Mouse (Mus musculus) MEL (cell line): ENCODE measurements at regions not wholly inside any gene's neighbourhood (a gene's known extent, or its start where the extent isn't known, plus 50 kb on each side); places are given as distances from the start of the nearest gene placed in this dataset.

Source experiments
- DNase-seq: peaks from one replicate; pipeline ENCODE4 v3.0.0; 2011; ENCODE audit warnings: low read depth, low spot score
- H3K27ac ChIP-seq: 2 replicates; pipeline ENCODE4 v1.5.1; 2012; ENCODE audit warnings: low read depth, mild to moderate bottlenecking, control low read depth, low read length, moderate library complexity; ENCODE audit not compliant: control insufficient read depth
- H3K27me3 ChIP-seq, 2 experiments: fragments of 150-350 bp in 1 of 2; sonication (generic) in 1 of 2; 2 replicates each; pipeline ENCODE4 v1.6.1; 2012; ENCODE audit warnings: low read length in 2 of 2, mild to moderate bottlenecking in 2 of 2, improper control_type of control experiment in 1 of 2, moderate library complexity in 1 of 2; ENCODE audit not compliant: insufficient read depth in 2 of 2, control insufficient read depth in 1 of 2
- H3K36me3 ChIP-seq, 2 experiments: 2 replicates each; pipeline ENCODE4 v1.6.1; 2012 to 2014; ENCODE audit warnings: low read length in 2 of 2, improper control_type of control experiment in 1 of 2, inconsistent platforms in 1 of 2, mild to moderate bottlenecking in 1 of 2; ENCODE audit not compliant: insufficient read depth in 2 of 2, control insufficient read depth in 1 of 2
- H3K4me1 ChIP-seq, 2 experiments: fragments of 150-350 bp in 1 of 2; sonication (generic) in 1 of 2; 2 replicates each; pipeline ENCODE4 v1.6.1; 2012; ENCODE audit warnings: low read length in 2 of 2, improper control_type of control experiment in 1 of 2, mild to moderate bottlenecking in 1 of 2; ENCODE audit not compliant: insufficient read depth in 2 of 2, control insufficient read depth in 1 of 2
- H3K4me3 ChIP-seq, 2 experiments: fragments of 150-350 bp in 1 of 2; sonication (generic) in 1 of 2; 2 replicates each; pipeline ENCODE4 v1.5.1; 2012; ENCODE audit warnings: low read depth in 2 of 2, low read length in 2 of 2, mild to moderate bottlenecking in 2 of 2, moderate library complexity in 2 of 2, control low read depth in 1 of 2, improper control_type of control experiment in 1 of 2; ENCODE audit not compliant: control insufficient read depth in 1 of 2, insufficient read depth in 1 of 2
- H3K79me2 ChIP-seq: 2 replicates; pipeline ENCODE4 v1.6.1; 2012; ENCODE audit warnings: mild to moderate bottlenecking, low read length, moderate library complexity; ENCODE audit not compliant: control insufficient read depth, poor library complexity, insufficient read depth
- H3K9ac ChIP-seq: 2 replicates; pipeline ENCODE4 v1.6.1; 2012; ENCODE audit warnings: low read depth, mild to moderate bottlenecking, control low read depth, low read length, moderate library complexity; ENCODE audit not compliant: control insufficient read depth, poor library complexity, severe bottlenecking
- H3K9me3 ChIP-seq: fragments of 150-350 bp; sonication (generic); replicated peaks from 2 replicates; pipeline ENCODE4 v1.6.1; 2012; ENCODE audit warnings: mild to moderate bottlenecking, low read length, improper control_type of control experiment, moderate library complexity; ENCODE audit not compliant: insufficient read depth
- CTCF ChIP-seq, 3 experiments: IDR thresholded peaks in 2 of 3; conservative IDR thresholded peaks in 1 of 3; 2 replicates each; pipeline ENCODE4 v1.5.1; 2011 to 2012; ENCODE audit warnings: low read length in 3 of 3, low read depth in 2 of 3, mild to moderate bottlenecking in 2 of 3, improper control_type of control experiment in 1 of 3, inconsistent platforms in 1 of 3, mixed read lengths in 1 of 3, moderate library complexity in 1 of 3; ENCODE audit not compliant: control insufficient read depth in 1 of 3, insufficient read depth in 1 of 3, poor library complexity in 1 of 3, severe bottlenecking in 1 of 3
- E2F4 ChIP-seq: IDR thresholded peaks from 2 replicates; pipeline ENCODE4 v1.6.1; 2011; ENCODE audit warnings: low read depth, low read length, improper control_type of control experiment, borderline replicate concordance
- ELF1 ChIP-seq: IDR thresholded peaks from 2 replicates; pipeline ENCODE4 v1.6.1; 2014; ENCODE audit warnings: low read depth, mild to moderate bottlenecking, inconsistent platforms, low read length, improper control_type of control experiment, moderate library complexity
- EP300 ChIP-seq, 2 experiments: IDR thresholded peaks; 2 replicates each; pipeline ENCODE4 v1.6.1; 2011; ENCODE audit warnings: improper control_type of control experiment in 2 of 2, low read length in 2 of 2, low read depth in 1 of 2, mild to moderate bottlenecking in 1 of 2
- GABPA ChIP-seq: IDR thresholded peaks from 2 replicates; pipeline ENCODE4 v1.6.1; 2012; ENCODE audit warnings: low read depth, mild to moderate bottlenecking, inconsistent platforms, low read length, improper control_type of control experiment, moderate library complexity
- GATA1 ChIP-seq: IDR thresholded peaks from 2 replicates; pipeline ENCODE4 v1.6.1; 2011; ENCODE audit warnings: low read depth, low read length, improper control_type of control experiment
- HCFC1 ChIP-seq: IDR thresholded peaks from 2 replicates; pipeline ENCODE4 v1.6.1; 2012; ENCODE audit warnings: low read depth, mild to moderate bottlenecking, inconsistent platforms, low read length, improper control_type of control experiment, moderate library complexity
- JUND ChIP-seq: IDR thresholded peaks from 2 replicates; pipeline ENCODE4 v1.6.1; 2011; ENCODE audit warnings: low read depth, mild to moderate bottlenecking, improper control_type of control experiment, low read length
- MAZ ChIP-seq: IDR thresholded peaks from 2 replicates; pipeline ENCODE4 v1.6.1; 2012; ENCODE audit warnings: low read depth, mild to moderate bottlenecking, inconsistent platforms, low read length, improper control_type of control experiment
- MXI1 ChIP-seq: IDR thresholded peaks from 2 replicates; pipeline ENCODE4 v1.6.1; 2011; ENCODE audit warnings: mild to moderate bottlenecking, low read depth, low read length, improper control_type of control experiment
- NRF1 ChIP-seq: IDR thresholded peaks from 2 replicates; pipeline ENCODE4 v1.6.1; 2014; ENCODE audit warnings: low read depth, mild to moderate bottlenecking, inconsistent platforms, low read length, improper control_type of control experiment, moderate library complexity; ENCODE audit not compliant: poor library complexity, insufficient read depth, severe bottlenecking
- POLR2A ChIP-seq, 2 experiments: IDR thresholded peaks; 2 replicates each; pipeline ENCODE4 v1.6.1; 2011 to 2012; ENCODE audit warnings: low read length in 2 of 2, mild to moderate bottlenecking in 2 of 2, control low read depth in 1 of 2, improper control_type of control experiment in 1 of 2, low read depth in 1 of 2, moderate library complexity in 1 of 2; ENCODE audit not compliant: control insufficient read depth in 1 of 2, insufficient read depth in 1 of 2, poor library complexity in 1 of 2
- POLR2AphosphoS5 ChIP-seq: IDR thresholded peaks from 2 replicates; pipeline ENCODE4 v1.6.1; 2012; ENCODE audit warnings: low read depth, borderline replicate concordance, mild to moderate bottlenecking, inconsistent platforms, low read length, moderate library complexity, mixed read lengths
- RAD21 ChIP-seq: IDR thresholded peaks from 2 replicates; pipeline ENCODE4 v1.6.1; 2011; ENCODE audit warnings: mild to moderate bottlenecking, low read depth, low read length, improper control_type of control experiment
- RCOR1 ChIP-seq: IDR thresholded peaks from 2 replicates; pipeline ENCODE4 v1.6.1; 2012; ENCODE audit warnings: low read depth, mild to moderate bottlenecking, inconsistent platforms, low read length, improper control_type of control experiment
- SMC3 ChIP-seq: IDR thresholded peaks from 2 replicates; pipeline ENCODE4 v1.6.1; 2011; ENCODE audit warnings: low read depth, low read length, improper control_type of control experiment
- TCF12 ChIP-seq: IDR thresholded peaks from 2 replicates; pipeline ENCODE4 v1.6.1; 2014; ENCODE audit warnings: low read depth, mild to moderate bottlenecking, inconsistent platforms, low read length, improper control_type of control experiment, moderate library complexity
- UBTF ChIP-seq: IDR thresholded peaks from 2 replicates; pipeline ENCODE4 v1.6.1; 2012; ENCODE audit warnings: low read depth, mild to moderate bottlenecking, inconsistent platforms, low read length, improper control_type of control experiment, moderate library complexity, borderline replicate concordance; ENCODE audit not compliant: insufficient read depth
- USF1 ChIP-seq: IDR thresholded peaks from 2 replicates; pipeline ENCODE4 v1.6.1; 2014; ENCODE audit warnings: low read depth, mild to moderate bottlenecking, inconsistent platforms, low read length, improper control_type of control experiment, moderate library complexity
- USF2 ChIP-seq, 2 experiments: IDR thresholded peaks; 2 replicates each; pipeline ENCODE4 v1.6.1; 2011 to 2012; ENCODE audit warnings: improper control_type of control experiment in 2 of 2, low read length in 2 of 2, borderline replicate concordance in 1 of 2, inconsistent platforms in 1 of 2, low read depth in 1 of 2, mild to moderate bottlenecking in 1 of 2; ENCODE audit not compliant: insufficient read depth in 1 of 2
- ZC3H11A ChIP-seq: IDR thresholded peaks from 2 replicates; pipeline ENCODE4 v1.6.1; 2012; ENCODE audit warnings: low read depth, mild to moderate bottlenecking, inconsistent platforms, low read length, improper control_type of control experiment
- ZKSCAN1 ChIP-seq: IDR thresholded peaks from 2 replicates; pipeline ENCODE4 v1.6.1; 2012; ENCODE audit warnings: low read depth, mild to moderate bottlenecking, inconsistent platforms, low read length, improper control_type of control experiment, moderate library complexity
- ZMIZ1 ChIP-seq: IDR thresholded peaks from 2 replicates; pipeline ENCODE4 v1.6.1; 2012; ENCODE audit warnings: low read depth, mild to moderate bottlenecking, inconsistent platforms, low read length, improper control_type of control experiment, moderate library complexity
- ZNF384 ChIP-seq: IDR thresholded peaks from 2 replicates; pipeline ENCODE4 v1.6.1; 2012; ENCODE audit warnings: low read depth, mild to moderate bottlenecking, inconsistent platforms, low read length, improper control_type of control experiment

DNA sequence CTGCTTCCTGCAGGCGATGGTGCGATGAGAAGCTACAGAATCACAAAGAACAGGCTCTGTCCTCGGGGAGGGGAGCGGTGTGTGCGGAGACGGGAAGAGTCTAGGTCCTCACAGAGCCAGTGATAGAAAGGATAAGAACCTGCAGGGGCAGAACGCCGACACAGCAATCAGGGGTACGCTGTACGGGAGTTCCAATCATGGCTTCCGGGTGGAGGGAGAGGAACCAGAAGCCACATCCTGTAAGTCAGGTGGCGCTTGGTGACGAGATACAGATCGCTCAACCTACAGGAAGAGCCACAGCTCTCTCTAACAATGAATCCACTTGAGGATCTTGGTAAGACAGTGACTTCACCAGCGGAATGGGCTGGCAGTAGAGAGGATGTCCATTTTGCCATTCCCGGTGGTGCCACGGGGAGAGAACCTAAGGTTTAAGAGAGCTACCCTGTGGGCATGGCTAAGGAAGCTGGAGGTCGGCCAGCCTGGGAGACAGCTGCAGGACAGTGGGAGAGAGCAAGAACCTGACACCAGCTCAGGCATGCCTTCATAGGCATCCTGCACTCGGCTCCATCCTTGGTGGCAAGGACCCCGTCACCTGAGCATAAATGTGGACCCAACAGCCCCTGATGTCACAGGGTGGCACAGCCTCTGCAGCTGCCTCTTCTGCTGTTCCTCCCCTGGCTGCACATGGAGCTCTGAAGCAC lies 137.9 kb upstream of the Azi2 start:
- Histone ChIP-seq H3K4me1 (no peaks in the 10 kb centered on the region), H3K27me3 (no peaks in the 10 kb centered on the region), H3K36me3 (no peaks in the 10 kb centered on the region), H3K79me2 (no peaks in the 10 kb centered on the region), H3K27ac (no peak overlapping the region), H3K9ac (no peak overlapping the region), H3K4me3 (no peak overlapping the region), H3K9me3 (no peaks in the 10 kb centered on the region)
- DNase-seq, result no peak
- TF ChIP-seq ZMIZ1 (no peak), ELF1 (no peak), EP300 (IDR thresholded peaks at IDR 0.05; ENCODE audit: low read depth in 1 of 2, low read length in 2 of 2) (no peak), MXI1 (no peak), MAZ (no peak), GATA1 (no peak), UBTF (no peak), HCFC1 (no peak)

DNA sequence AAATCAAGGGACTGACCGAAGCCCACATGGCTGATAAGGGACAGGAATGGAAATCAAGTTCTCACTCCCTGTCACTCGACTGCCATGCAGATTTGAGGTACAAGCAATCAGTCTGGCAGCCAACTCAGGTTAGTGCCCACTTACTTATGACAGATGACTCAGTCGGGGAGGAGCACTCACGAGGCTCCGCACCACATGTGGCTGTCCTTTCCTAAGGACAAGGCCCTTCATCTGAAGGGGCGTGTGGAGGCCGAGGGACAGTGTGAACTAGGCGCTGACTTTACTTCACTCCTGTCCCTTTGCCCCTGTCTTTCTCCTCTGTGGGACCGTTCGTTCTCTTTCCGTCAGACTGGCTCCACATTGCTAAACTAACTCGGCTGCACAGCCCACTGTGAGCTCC lies 139.7 kb upstream of the Azi2 start:
- no peaks in the 10 kb centered on the region for H3K79me2 ChIP-seq
- peaks cover 0 to 2% of the 10 kb centered on the region in 2 experiments; a peak in 1 of 4 replicates for H3K36me3 ChIP-seq
- no peak overlapping the region for H3K27ac ChIP-seq
- H3K4me3 ChIP-seq, result no peak overlapping the region
- peaks cover 0 to 6% of the 10 kb centered on the region in 2 experiments; a peak in 2 of 4 replicates for H3K4me1 ChIP-seq
- H3K9me3 ChIP-seq, result no peaks in the 10 kb centered on the region
- TF ChIP-seq ZC3H11A (no peak), GABPA (no peak), RCOR1 (no peak), SMC3 (no peak), POLR2A (IDR thresholded peaks at IDR 0.05; ENCODE audit: control insufficient read depth in 1 of 2, insufficient read depth in 1 of 2, low read depth in 1 of 2, low read length in 2 of 2, poor library complexity in 1 of 2) (no peak), ZKSCAN1 (no peak), POLR2AphosphoS5 (no peak), RAD21 (no peak), USF2 (IDR thresholded peaks at IDR 0.05; ENCODE audit: borderline replicate concordance in 1 of 2, insufficient read depth in 1 of 2, low read depth in 1 of 2, low read length in 2 of 2) (no peak), ZNF384 (no peak), USF1 (no peak), E2F4 (no peak), TCF12 (no peak), JUND (no peak), CTCF (IDR thresholded peaks at IDR 0.05 in 2 of 3, conservative IDR thresholded peaks at IDR 0.05 in 1 of 3; ENCODE audit: control insufficient read depth in 1 of 3, insufficient read depth in 1 of 3, low read depth in 2 of 3, low read length in 3 of 3, poor library complexity in 1 of 3, severe bottlenecking in 1 of 3) (no peak), NRF1 (no peak), GATA1 (no peak)
- H3K9ac ChIP-seq, result no peak overlapping the region
- no peaks in the 10 kb centered on the region for H3K27me3 ChIP-seq
- no peak for DNase-seq
